Mouse (Mus musculus) stomach, embryonic 16.5 days (tissue): Measurements from ENCODE around the gene Ttll12. TPM values are rescaled to one million over a fixed set of nuclear protein-coding genes. Genes with fewer than 3 reads are reported as not detected.
A peak's percentile ranks its signal among the peaks of the same experiment; 100 is the strongest.

ENCODE experiments used
- ATAC-seq: fragments of 200-750 bp; cut with Nextera tagmentation; 2 replicates; pipeline ENCODE4 v1.8.0; 2017; ENCODE audit warnings: moderate number of reproducible peaks, moderate TSS enrichment; ENCODE audit not compliant: insufficient read depth, low FRiP score
- H3K27ac ChIP-seq: fragments of 300-500 bp; sonication (generic); 2 replicates; pipeline ENCODE4 v1.5.1; 2014; ENCODE audit warnings: low read length
- H3K27me3 ChIP-seq: fragments of 300-500 bp; sonication (generic); 2 replicates; pipeline ENCODE4 v1.6.1; 2014; ENCODE audit warnings: low read length, control low read depth, mixed read lengths; ENCODE audit not compliant: control insufficient read depth, insufficient read depth
- H3K36me3 ChIP-seq: fragments of 300-500 bp; sonication (generic); 2 replicates; pipeline ENCODE4 v1.6.1; 2014; ENCODE audit warnings: low read length; ENCODE audit not compliant: control insufficient read depth, insufficient read depth
- H3K4me1 ChIP-seq: fragments of 300-500 bp; sonication (generic); 2 replicates; pipeline ENCODE4 v1.6.1; 2014; ENCODE audit warnings: low read length, control low read depth, mixed read lengths; ENCODE audit not compliant: control insufficient read depth, insufficient read depth
- H3K4me2 ChIP-seq: fragments of 300-500 bp; sonication (generic); 2 replicates; pipeline ENCODE4 v1.6.1; 2014; ENCODE audit warnings: low read depth, low read length, mixed read lengths
- H3K4me3 ChIP-seq: fragments of 300-500 bp; sonication (generic); replicated peaks from 2 replicates; pipeline ENCODE4 v1.5.1; 2014; ENCODE audit warnings: mild to moderate bottlenecking, low read length
- H3K9ac ChIP-seq: fragments of 300-500 bp; sonication (generic); 2 replicates; pipeline ENCODE4 v1.6.1; 2014; ENCODE audit warnings: low read length
- H3K9me3 ChIP-seq: fragments of 300-500 bp; sonication (generic); replicated peaks from 2 replicates; pipeline ENCODE4 v1.6.1; 2016; ENCODE audit warnings: low read length, control low read depth; ENCODE audit not compliant: control insufficient read depth
- WGBS: fragments of 180-500 bp; shearing (Covaris S2); extraction: QIAGEN DNeasy Blood & Tissue Kit; methylation state at CpG from one replicate; pipeline ENCODE4 v1.1.7; 2014; 5-methylcytosine and 5-hydroxymethylcytosine counted together
- polyA plus RNA-seq: library from polyadenylated mRNA; unstranded; fragments of >200 nt; fragmentation: Nextera tagmentation; extraction: Ambion mirVana; gene quantifications from 2 replicates; pipeline ENCODE4 v1.2.1, GENCODE M21; 2015

Gene Ttll12
- polyA plus RNA-seq, 1 experiment from 2014 or later: 32.2 TPM

GRCm38 (mm10) chr15:83601185-83601584 is 6.2 kb upstream of the Ttll12 start:
- Histone ChIP-seq H3K27ac (no peak overlapping the region), H3K9ac (no peak overlapping the region), H3K36me3 (no peaks in the 10 kb centered on the region), H3K4me1 (no peaks in the 10 kb centered on the region), H3K4me3 (no peak overlapping the region), H3K9me3 (no peaks in the 10 kb centered on the region), H3K27me3 (no peaks in the 10 kb centered on the region), H3K4me2 (no peak overlapping the region)
- WGBS: 67% methylated on average over 4 of the region's 4 CpGs
- ATAC-seq: no peak

- Histone ChIP-seq H3K36me3 (no peaks in the 10 kb centered on the region), H3K27me3 (no peaks in the 10 kb centered on the region), H3K4me2 (no peak overlapping the region), H3K27ac (no peak overlapping the region), H3K4me1 (peaks cover 27% of the 10 kb centered on the region), H3K4me3 (no peak overlapping the region), H3K9me3 (no peaks in the 10 kb centered on the region), H3K9ac (no peak overlapping the region)
- 87% methylated on average over 4 of the region's 4 CpGs for WGBS
- no peak for ATAC-seq
Observed at GRCm38 (mm10) chr15:83596833-83597232, 1.9 kb upstream of the Ttll12 start.

- no peak for ATAC-seq
- Histone ChIP-seq H3K4me3 (peak overlapping the region; percentile 90), H3K27me3 (no peaks in the 10 kb centered on the region), H3K9me3 (no peaks in the 10 kb centered on the region), H3K4me1 (peaks cover 30% of the 10 kb centered on the region), H3K36me3 (no peaks in the 10 kb centered on the region), H3K9ac (peak overlapping the region; percentile 89), H3K27ac (no peak overlapping the region), H3K4me2 (peak overlapping the region; percentile 97)
- 34% methylated on average over 7 of the region's 7 CpGs for WGBS
Observed at GRCm38 (mm10) chr15:83595364-83595711, 381 bp upstream of the Ttll12 start.

GRCm38 (mm10) chr15:83593702-83594512 is 1.1 kb downstream of the Ttll12 start:
- Histone ChIP-seq H3K4me2 (peak overlapping the region; percentile 97), H3K9me3 (no peaks in the 10 kb centered on the region), H3K36me3 (no peaks in the 10 kb centered on the region), H3K9ac (peak overlapping the region; percentile 89), H3K27ac (peak overlapping the region; percentile 85), H3K4me1 (peaks cover 31% of the 10 kb centered on the region), H3K27me3 (no peaks in the 10 kb centered on the region), H3K4me3 (peak overlapping the region; percentile 90)
- ATAC-seq: peak; percentile 67
- WGBS: 8% methylated on average over 19 of the region's 19 CpGs

- H3K36me3 ChIP-seq: peaks cover 4% of the 10 kb centered on the region
- peaks cover 31% of the 10 kb centered on the region for H3K4me1 ChIP-seq
- H3K4me3 ChIP-seq: peak overlapping the region; percentile 90; the same call in 1 of the 2 replicates
- no peaks in the 10 kb centered on the region for H3K27me3 ChIP-seq
- no peak for ATAC-seq
- peak overlapping the region; percentile 85 for H3K27ac ChIP-seq
- peak overlapping the region; percentile 89 for H3K9ac ChIP-seq
- no peaks in the 10 kb centered on the region for H3K9me3 ChIP-seq
- H3K4me2 ChIP-seq: peak overlapping the region; percentile 97
Observed at GRCm38 (mm10) chr15:83593189-83593585, 1.8 kb downstream of the Ttll12 start.

- ATAC-seq: no peak
- Histone ChIP-seq H3K9me3 (no peaks in the 10 kb centered on the region), H3K4me1 (peaks cover 31% of the 10 kb centered on the region), H3K4me2 (peak overlapping the region; percentile 97), H3K27ac (peak overlapping the region; percentile 87), H3K27me3 (no peaks in the 10 kb centered on the region), H3K9ac (peak overlapping the region; percentile 89), H3K4me3 (0 out of 2 replicates have a peak overlapping the region, but pooled peaks have one; percentile 90), H3K36me3 (peaks cover 5% of the 10 kb centered on the region)
- WGBS: 51% methylated on average over 8 of the region's 8 CpGs
Observed at GRCm38 (mm10) chr15:83592260-83593188, 2.4 kb downstream of the Ttll12 start.

- Histone ChIP-seq H3K27ac (0 out of 2 replicates have a peak overlapping the region, but pooled peaks have one; percentile 87), H3K9me3 (no peaks in the 10 kb centered on the region; the same call in 1 of the 2 replicates), H3K4me2 (no peak overlapping the region), H3K27me3 (no peaks in the 10 kb centered on the region), H3K9ac (peak overlapping the region; percentile 63), H3K36me3 (peaks cover 13% of the 10 kb centered on the region), H3K4me3 (no peak overlapping the region), H3K4me1 (peaks cover 31% of the 10 kb centered on the region)
- ATAC-seq: no peak
- 69% methylated on average over 6 of the region's 6 CpGs for WGBS
Observed at GRCm38 (mm10) chr15:83591758-83592157, 3.2 kb downstream of the Ttll12 start.

- Histone ChIP-seq H3K4me1 (peaks cover 31% of the 10 kb centered on the region), H3K4me3 (no peak overlapping the region), H3K27me3 (no peaks in the 10 kb centered on the region), H3K4me2 (no peak overlapping the region), H3K36me3 (peaks cover 22% of the 10 kb centered on the region), H3K9me3 (peaks cover 4% of the 10 kb centered on the region; the same call in 1 of the 2 replicates), H3K9ac (no peak overlapping the region), H3K27ac (no peak overlapping the region)
- 88% methylated on average over 4 of the region's 4 CpGs for WGBS
- ATAC-seq: no peak
Observed at GRCm38 (mm10) chr15:83590841-83591240, 4.1 kb downstream of the Ttll12 start.
